ENCODE assay signal across 9 mouse cellular contexts in the genomic region with DNA sequence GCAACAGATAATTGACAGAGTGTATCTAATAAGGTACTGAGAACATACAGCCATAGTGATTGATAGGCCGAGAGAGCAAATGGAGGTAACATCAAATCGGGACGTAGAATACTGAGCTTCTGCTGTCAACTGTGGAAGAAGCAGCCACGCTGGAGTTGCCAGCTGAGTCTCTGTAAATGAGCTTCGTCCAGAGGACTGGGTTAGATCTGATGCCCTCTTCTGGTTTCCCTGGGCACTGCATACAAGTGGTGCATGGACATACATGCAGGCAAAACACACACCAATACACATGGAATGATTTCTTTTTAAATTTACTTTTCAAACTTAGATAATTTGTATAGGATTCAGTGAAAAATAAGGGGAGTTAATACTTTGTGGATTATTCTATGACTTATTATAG. TPM values are rescaled to one million over a fixed set of nuclear protein-coding genes. Genes with fewer than 3 reads are reported as not detected.
DNase-seq lines count a peak whose midpoint lies in the region; ATAC-seq and TF ChIP-seq lines count a peak whose summit lies in the region.
"Had no signal": no experiment of that assay in that cellular context is flagged by ENCODE, and none has a peak within 500 bp of the region (broad histone marks: within the 10 kb centered on the region; RNA-seq: fewer than 3 reads in every experiment).

No protein-coding gene starts in this region.

- intact Hi-C loops in heart, adult 2 months (cut with DNase I) = no loop called here
- intact Hi-C loops in heart, postnatal 25 days (cut with DNase I) = loop anchor here (5.0 kb wide), 1 partner anchor 349 kb away; no protein-coding TSS in a partner anchor

- H3K4me1 ChIP-seq in heart, adult 2 months (ENCODE audit: control insufficient read depth, insufficient read depth, low read length) = no peaks in the 10 kb centered on the region; the same call in 1 of the 2 replicates
- peaks cover 4% of the 10 kb centered on the region; the same call in 1 of the 2 replicates for H3K4me1 ChIP-seq in embryonic facial prominence, embryonic 10.5 days
- H3K4me1 ChIP-seq in midbrain, embryonic 11.5 days (ENCODE audit: control insufficient read depth, insufficient read depth, low read length) = no peaks in the 10 kb centered on the region
- H3K4me1 ChIP-seq: lung, embryonic 15.5 days had no signal

- H3K4me2 ChIP-seq in midbrain, embryonic 11.5 days = no peak overlapping the region
- H3K4me2 ChIP-seq: lung, embryonic 15.5 days had no signal

- H3K9ac ChIP-seq in heart, adult 2 months (ENCODE audit: low read depth, low read length) = no peak overlapping the region
- no peak overlapping the region for H3K9ac ChIP-seq in midbrain, embryonic 11.5 days (ENCODE audit: low read length)
- H3K9ac ChIP-seq: lung, embryonic 15.5 days had no signal

- peak; percentile 78 to 84 for ATAC-seq in hematopoietic stem cell, adult 5-6 weeks (replicated peaks in 1 of 2; ENCODE audit: insufficient read depth in 1 of 2, low FRiP score in 2 of 2, low TSS enrichment in 1 of 2, low read depth in 1 of 2, poor library complexity in 2 of 2, severe bottlenecking in 2 of 2)
- peak; percentile 75 for ATAC-seq in midbrain, embryonic 11.5 days (ENCODE audit: low FRiP score)

- peak; percentile 71 for TF ChIP-seq CTCF in heart, adult 2 months (IDR thresholded peaks at IDR 0.05)

- no peaks in the 10 kb centered on the region for H3K36me3 ChIP-seq in heart, adult 2 months (ENCODE audit: control insufficient read depth, insufficient read depth, low read length)
- H3K36me3 ChIP-seq in embryonic facial prominence, embryonic 10.5 days (replicated peaks) = no peaks in the 10 kb centered on the region
- no peaks in the 10 kb centered on the region for H3K36me3 ChIP-seq in midbrain, embryonic 11.5 days (ENCODE audit: control insufficient read depth, insufficient read depth, low read length)
- H3K36me3 ChIP-seq: lung, embryonic 15.5 days had no signal

- 48% methylated on average over 5 of the region's 5 CpGs for WGBS in heart, adult 2 months
- 36% methylated on average over 5 of the region's 5 CpGs for WGBS in embryonic facial prominence, embryonic 10.5 days
- WGBS in midbrain, embryonic 11.5 days = 43% methylated on average over 5 of the region's 5 CpGs

- no peak for TF ChIP-seq POLR2A in heart, adult 2 months (IDR thresholded peaks at IDR 0.05; ENCODE audit: insufficient read depth, low read depth, low read length)

- H3K9me3 ChIP-seq in embryonic facial prominence, embryonic 10.5 days = no peaks in the 10 kb centered on the region
- H3K9me3 ChIP-seq in midbrain, embryonic 11.5 days (ENCODE audit: control insufficient read depth, low read length) = no peaks in the 10 kb centered on the region
- H3K9me3 ChIP-seq: lung, embryonic 15.5 days had no signal

- peak; percentile 8 to 35 for DNase-seq in heart, adult 2 months
- DNase-seq in heart, postnatal 25 days (ENCODE audit: low spot score) = no peak
- peak; percentile 68 for DNase-seq in adrenal gland, adult 2 months
- DNase-seq in embryonic facial prominence, embryonic 10.5 days (ENCODE audit: low spot score) = peak; percentile 69
- peak; percentile 40 to 60 for DNase-seq in layer of hippocampus, postnatal 14 days (ENCODE audit: low spot score in 2 of 2)
- no peak for DNase-seq in midbrain, embryonic 11.5 days (ENCODE audit: low spot score, missing footprints)
- peak; percentile 30 to 62 for DNase-seq in spleen, postnatal 14 days (ENCODE audit: low spot score in 2 of 2)

- TF ChIP-seq EP300 in heart, adult 2 months (IDR thresholded peaks at IDR 0.05; ENCODE audit: insufficient read depth, low read depth, low read length) = no peak

- no peak overlapping the region for H3K4me3 ChIP-seq in heart, adult 2 months
- no peak overlapping the region for H3K4me3 ChIP-seq in embryonic facial prominence, embryonic 10.5 days
- H3K4me3 ChIP-seq in midbrain, embryonic 11.5 days (ENCODE audit: low read depth, low read length) = no peak overlapping the region
- H3K4me3 ChIP-seq: lung, embryonic 15.5 days had no signal

- no peak overlapping the region for H3K27ac ChIP-seq in heart, adult 2 months
- no peak overlapping the region for H3K27ac ChIP-seq in embryonic facial prominence, embryonic 10.5 days (replicated peaks)
- no peak overlapping the region for H3K27ac ChIP-seq in midbrain, embryonic 11.5 days (ENCODE audit: low read depth, low read length)
- H3K27ac ChIP-seq: lung, embryonic 15.5 days had no signal

- H3K79me2 ChIP-seq in heart, adult 2 months (replicated peaks; ENCODE audit: control insufficient read depth, insufficient read depth, low read length) = no peaks in the 10 kb centered on the region

- H3K27me3 ChIP-seq in heart, adult 2 months (ENCODE audit: control insufficient read depth, insufficient read depth, low read length) = no peaks in the 10 kb centered on the region
- H3K27me3 ChIP-seq in embryonic facial prominence, embryonic 10.5 days (replicated peaks; ENCODE audit: low read depth, poor library complexity, severe bottlenecking) = no peaks in the 10 kb centered on the region
- H3K27me3 ChIP-seq in midbrain, embryonic 11.5 days (ENCODE audit: control insufficient read depth, insufficient read depth, low read length) = no peaks in the 10 kb centered on the region
- H3K27me3 ChIP-seq: lung, embryonic 15.5 days had no signal

RNA-seq across cellular contexts. Expression of gene Abcb1b, which starts 42.9 kb away (rescaled TPM):
- total RNA-seq in heart, adult 2 months (2021) = 1 to 10 TPM; 3.2 to 5.0 TPM
- polyA plus RNA-seq in heart, adult 2 months (2012; rRNA removed) = 3.1 and 3.3 TPM in 2 replicates
- total RNA-seq in heart, postnatal 25 days (2021) = 1 to 10 TPM; 2.9 TPM
- 1,000 to 10,000 TPM; 1,584 to 2,611 TPM for total RNA-seq in adrenal gland, adult 2 months (2021)
- polyA plus RNA-seq in adrenal gland, adult 2 months (2012; rRNA removed) = 172 and 197 TPM in 2 replicates
- polyA plus RNA-seq in embryonic facial prominence, embryonic 10.5 days (2016; fragmentation: Nextera tagmentation; extraction: Ambion mirVana) = 0.95 and 1.2 TPM in 2 replicates
- 48.1 and 62.7 TPM in 2 replicates for total RNA-seq in hematopoietic stem cell, adult 5-6 weeks (2017)
- total RNA-seq in layer of hippocampus, postnatal 14 days (2021) = 1 to 10 TPM; 2.9 to 5.4 TPM
- 0.92 and 1.0 TPM in 2 replicates for polyA plus RNA-seq in midbrain, embryonic 11.5 days (2014; fragmentation: Nextera tagmentation; extraction: Ambion mirVana)

RNA-seq across cellular contexts. Expression of gene Abcb4, which starts 52.6 kb away (rescaled TPM):
- total RNA-seq in heart, adult 2 months (2021) = 10 to 100 TPM; 14.2 to 19.0 TPM
- polyA plus RNA-seq in heart, adult 2 months (2012; rRNA removed) = 7.1 and 10.1 TPM in 2 replicates
- 10 to 100 TPM; 11.5 to 12.3 TPM for total RNA-seq in heart, postnatal 25 days (2021)
- total RNA-seq in adrenal gland, adult 2 months (2021) = 1 to 10 TPM; 3.1 to 4.0 TPM
- polyA plus RNA-seq in adrenal gland, adult 2 months (2012; rRNA removed) = 0.08 and 0.12 TPM in 2 replicates
- 0.28 and 0.54 TPM in 2 replicates for polyA plus RNA-seq in embryonic facial prominence, embryonic 10.5 days (2016; fragmentation: Nextera tagmentation; extraction: Ambion mirVana)
- 13.4 and 39.0 TPM in 2 replicates for total RNA-seq in hematopoietic stem cell, adult 5-6 weeks (2017)
- total RNA-seq in layer of hippocampus, postnatal 14 days (2021) = 1 to 10 TPM; 4.2 to 5.5 TPM
- polyA plus RNA-seq in midbrain, embryonic 11.5 days (2014; fragmentation: Nextera tagmentation; extraction: Ambion mirVana) = 0.46 and 0.60 TPM in 2 replicates

Comparison
In these comparisons a context has a peak if more than half of its experiments do, and no peak if none do; other contexts are left out.
1. DNase-seq: peak in heart, adult 2 months (2 of 2), adrenal gland, adult 2 months (single experiment), embryonic facial prominence, embryonic 10.5 days (single experiment), layer of hippocampus, postnatal 14 days (2 of 2) and spleen, postnatal 14 days (2 of 2); none in heart, postnatal 25 days (single experiment) and midbrain, embryonic 11.5 days (single experiment).
2. RNA of gene Abcb1b, which starts 42.9 kb away (total RNA-seq): 1,584 to 2,611 TPM in adrenal gland, adult 2 months; 48.1 to 62.7 TPM in hematopoietic stem cell, adult 5-6 weeks, 2.9 to 5.4 TPM in layer of hippocampus, postnatal 14 days, 3.2 to 5.0 TPM in heart, adult 2 months and 2.9 TPM in heart, postnatal 25 days; every median in the first group is over 10 times any median in the second.